Mouse (Mus musculus) stomach, embryonic 15.5 days (tissue): Measurements from ENCODE around the gene Ahcyl2. TPM values are rescaled to one million over a fixed set of nuclear protein-coding genes. Genes with fewer than 3 reads are reported as not detected.
A peak's percentile ranks its signal among the peaks of the same experiment; 100 is the strongest.
"Not testable (repeated sequence)": the region's sequence is repeated elsewhere in the genome, so short reads cannot be mapped to it uniquely, and the experiment has no call there.

Source experiments
- ATAC-seq: fragments of 200-750 bp; cut with Nextera tagmentation; 2 replicates; pipeline ENCODE4 v1.8.0; 2017; ENCODE audit warnings: low read depth, moderate number of reproducible peaks, moderate TSS enrichment; ENCODE audit not compliant: insufficient read depth, low FRiP score
- H3K27ac ChIP-seq: fragments of 300-500 bp; sonication (generic); 2 replicates; pipeline ENCODE4 v1.5.1; 2015; ENCODE audit warnings: mild to moderate bottlenecking, inconsistent platforms
- H3K27me3 ChIP-seq: fragments of 300-500 bp; sonication (generic); replicated peaks from 2 replicates; pipeline ENCODE4 v1.6.1; 2015; ENCODE audit warnings: inconsistent platforms
- H3K36me3 ChIP-seq: fragments of 300-500 bp; sonication (generic); 2 replicates; pipeline ENCODE4 v1.6.1; 2015; ENCODE audit warnings: inconsistent platforms
- H3K4me1 ChIP-seq: fragments of 300-500 bp; sonication (generic); 2 replicates; pipeline ENCODE4 v1.6.1; 2015; ENCODE audit warnings: inconsistent platforms
- H3K4me2 ChIP-seq: fragments of 300-500 bp; sonication (generic); 2 replicates; pipeline ENCODE4 v1.6.1; 2015; ENCODE audit warnings: mild to moderate bottlenecking, inconsistent platforms
- H3K4me3 ChIP-seq: fragments of 300-500 bp; sonication (generic); replicated peaks from 2 replicates; pipeline ENCODE4 v1.5.1; 2015; ENCODE audit warnings: inconsistent platforms
- H3K9ac ChIP-seq: fragments of 300-500 bp; sonication (generic); 2 replicates; pipeline ENCODE4 v1.6.1; 2015; ENCODE audit warnings: inconsistent platforms
- H3K9me3 ChIP-seq: fragments of 300-500 bp; sonication (generic); 2 replicates; pipeline ENCODE4 v1.6.1; 2016; ENCODE audit warnings: inconsistent platforms
- WGBS: fragments of 180-500 bp; shearing (Covaris S2); methylation state at CpG from one replicate; pipeline ENCODE4 v1.1.7; 2015; 5-methylcytosine and 5-hydroxymethylcytosine counted together
- polyA plus RNA-seq: library from polyadenylated mRNA; unstranded; fragments of >200 nt; fragmentation: Nextera tagmentation; extraction: Ambion mirVana; gene quantifications from 2 replicates; pipeline ENCODE4 v1.2.1, GENCODE M21; 2015

The Ahcyl2 gene
- polyA plus RNA-seq, 1 experiment from 2014 or later, result 30.2 TPM

GRCm38 (mm10) chr6:29753336-29753735, 14.5 kb upstream of the Ahcyl2 start:
- no peak overlapping the region for H3K27ac ChIP-seq
- ATAC-seq, result no peak
- H3K36me3 ChIP-seq, result peaks cover 24% of the 10 kb centered on the region; the same call in 1 of the 2 replicates
- no peak overlapping the region for H3K4me2 ChIP-seq
- no peak overlapping the region for H3K4me3 ChIP-seq
- no peak overlapping the region for H3K9ac ChIP-seq
- no peaks in the 10 kb centered on the region for H3K9me3 ChIP-seq
- 92% methylated on average over 11 of the region's 11 CpGs for WGBS
- no peaks in the 10 kb centered on the region for H3K4me1 ChIP-seq
- no peaks in the 10 kb centered on the region for H3K27me3 ChIP-seq

DNA sequence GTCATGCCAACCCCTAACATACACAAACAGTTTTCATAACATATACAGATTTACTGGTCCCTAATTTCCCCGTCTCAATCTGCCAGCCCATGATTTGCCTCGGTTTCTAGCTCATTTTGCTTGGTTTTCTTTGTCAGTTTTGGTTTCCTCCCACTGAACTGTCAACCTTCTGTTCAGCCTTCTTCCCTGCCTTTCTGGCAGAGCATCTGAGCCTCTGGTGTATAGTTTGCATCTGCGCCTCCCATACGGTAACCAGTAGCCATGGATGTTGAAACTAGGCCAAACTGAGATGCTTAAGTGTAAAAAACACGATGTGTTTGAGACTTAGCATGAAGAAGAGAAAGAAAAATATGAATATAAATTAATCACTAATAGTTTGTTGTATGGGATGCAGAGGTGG, 11.8 kb upstream of the Ahcyl2 start:
- Histone ChIP-seq H3K4me3 (no peak overlapping the region), H3K4me1 (no peaks in the 10 kb centered on the region), H3K27ac (no peak overlapping the region), H3K36me3 (peaks cover 37% of the 10 kb centered on the region), H3K4me2 (no peak overlapping the region), H3K9ac (no peak overlapping the region), H3K27me3 (no peaks in the 10 kb centered on the region), H3K9me3 (no peaks in the 10 kb centered on the region)
- ATAC-seq, result no peak
- WGBS, result 86% methylated on average over 5 of the region's 5 CpGs

GRCm38 (mm10) chr6:29756476-29756875, 11.3 kb upstream of the Ahcyl2 start:
- Histone ChIP-seq H3K27ac (no peak overlapping the region), H3K4me2 (no peak overlapping the region), H3K4me3 (no peak overlapping the region), H3K4me1 (no peaks in the 10 kb centered on the region), H3K27me3 (no peaks in the 10 kb centered on the region), H3K36me3 (peaks cover 37% of the 10 kb centered on the region), H3K9me3 (no peaks in the 10 kb centered on the region), H3K9ac (no peak overlapping the region)
- ATAC-seq, result no peak
- WGBS, result 89% methylated on average over 4 of the region's 4 CpGs

- no peak for ATAC-seq
- H3K36me3 ChIP-seq, result peaks cover 33% of the 10 kb centered on the region
- no peak overlapping the region for H3K27ac ChIP-seq
- H3K9ac ChIP-seq, result no peak overlapping the region
- WGBS, result 40% methylated on average over 4 of the region's 4 CpGs
- H3K27me3 ChIP-seq, result no peaks in the 10 kb centered on the region
- H3K4me1 ChIP-seq, result no peaks in the 10 kb centered on the region
- H3K4me3 ChIP-seq, result no peak overlapping the region
- no peak overlapping the region for H3K4me2 ChIP-seq
- no peaks in the 10 kb centered on the region for H3K9me3 ChIP-seq
Observed at GRCm38 (mm10) chr6:29758417-29758816, 9.4 kb upstream of the Ahcyl2 start.

DNA sequence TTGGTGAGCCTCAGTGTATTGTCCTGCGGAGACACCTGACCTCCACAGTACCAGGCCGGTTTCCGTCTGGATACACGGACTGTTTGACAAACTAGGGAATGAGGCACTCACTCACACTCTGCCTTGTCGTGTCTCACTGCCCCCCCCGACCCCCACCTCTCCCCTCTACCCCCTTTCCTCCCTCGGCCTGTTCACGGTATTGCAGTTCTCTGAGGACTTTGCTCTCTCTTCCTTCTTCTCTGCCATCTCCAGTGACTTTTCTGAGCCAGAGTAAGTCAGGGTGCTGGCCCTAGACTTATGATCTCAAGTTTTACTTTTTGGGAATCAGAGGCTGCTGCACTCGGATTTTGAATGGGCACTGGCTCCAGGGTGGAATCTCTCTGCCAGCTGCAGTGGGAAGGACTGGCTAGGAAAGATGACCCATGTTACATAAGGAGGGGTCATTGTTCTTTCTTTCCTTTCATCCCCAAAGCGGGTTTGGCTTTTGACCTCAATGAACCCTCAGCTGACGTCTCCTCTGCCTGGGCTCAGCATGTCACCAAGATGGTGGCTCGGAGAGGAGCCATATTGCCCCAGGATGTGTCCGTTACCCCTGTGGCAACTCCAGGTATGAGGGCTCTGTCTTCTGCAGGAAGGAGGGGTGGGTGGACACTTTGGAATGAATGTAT, 8.7 kb upstream of the Ahcyl2 start:
- ATAC-seq, result no peak
- no peak overlapping the region for H3K27ac ChIP-seq
- peaks cover 29% of the 10 kb centered on the region for H3K36me3 ChIP-seq
- no peak overlapping the region for H3K4me2 ChIP-seq
- H3K4me3 ChIP-seq, result no peak overlapping the region
- no peaks in the 10 kb centered on the region for H3K27me3 ChIP-seq
- 85% methylated on average over 13 of the region's 13 CpGs for WGBS
- no peaks in the 10 kb centered on the region for H3K4me1 ChIP-seq
- no peak overlapping the region for H3K9ac ChIP-seq
- no peaks in the 10 kb centered on the region for H3K9me3 ChIP-seq

DNA sequence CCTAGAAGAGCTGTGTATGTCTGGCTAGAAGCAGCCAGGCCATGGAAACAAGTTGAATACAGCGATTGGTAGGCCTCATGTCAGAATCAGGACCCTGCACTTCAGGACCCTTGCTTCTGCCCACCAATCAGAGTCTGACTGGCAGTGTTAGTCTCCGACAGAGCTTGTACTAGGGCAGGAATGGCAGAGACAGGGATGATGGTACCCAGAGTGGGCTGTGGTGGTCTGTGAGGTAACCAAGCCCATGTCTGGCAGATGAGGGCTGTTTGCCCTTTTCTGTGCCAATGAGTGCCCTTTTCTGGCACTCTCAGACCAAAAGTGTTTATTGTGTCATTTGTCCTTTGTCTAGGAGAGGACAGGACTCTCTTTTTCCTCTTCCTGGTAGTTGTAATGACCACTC, 7.4 kb upstream of the Ahcyl2 start:
- H3K4me1 ChIP-seq, H3K9me3 ChIP-seq, H3K4me3 ChIP-seq, H3K27me3 ChIP-seq, H3K4me2 ChIP-seq, ATAC-seq, H3K27ac ChIP-seq, H3K9ac ChIP-seq: not testable (repeated sequence)
- peaks cover 22% of the 10 kb centered on the region for H3K36me3 ChIP-seq
- 91% methylated on average over 2 of the region's 2 CpGs for WGBS

DNA sequence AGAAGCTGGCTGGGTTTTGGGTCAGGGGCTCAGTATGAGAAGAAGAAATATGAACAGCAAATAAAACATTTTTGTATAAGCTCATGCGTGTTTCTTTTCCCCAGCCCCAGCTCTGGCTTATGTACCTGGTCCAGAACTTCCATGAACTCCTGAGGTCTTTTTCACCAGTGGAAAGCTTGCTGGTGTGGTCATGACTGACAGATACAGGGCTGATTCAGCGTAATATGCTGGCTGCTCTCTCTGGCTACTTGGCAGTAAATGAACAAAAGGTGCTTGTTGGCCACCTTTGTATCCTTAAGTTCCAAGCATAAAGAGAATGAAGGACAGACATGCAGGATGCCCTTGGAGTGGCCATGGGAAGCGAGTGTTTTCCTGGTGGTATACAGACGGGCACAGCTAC, 6.5 kb upstream of the Ahcyl2 start:
- H3K27ac ChIP-seq, result no peak overlapping the region
- H3K36me3 ChIP-seq, result peaks cover 18% of the 10 kb centered on the region
- H3K27me3 ChIP-seq, result no peaks in the 10 kb centered on the region
- no peak overlapping the region for H3K4me2 ChIP-seq
- no peak overlapping the region for H3K9ac ChIP-seq
- ATAC-seq, result no peak
- H3K9me3 ChIP-seq, result no peaks in the 10 kb centered on the region
- WGBS, result 90% methylated on average over 4 of the region's 4 CpGs
- H3K4me3 ChIP-seq, result no peak overlapping the region
- no peaks in the 10 kb centered on the region for H3K4me1 ChIP-seq

- H3K9ac ChIP-seq, result no peak overlapping the region
- H3K4me3 ChIP-seq, result no peak overlapping the region
- H3K27ac ChIP-seq, result no peak overlapping the region
- WGBS, result 59% methylated on average over 4 of the region's 4 CpGs
- H3K4me1 ChIP-seq, result no peaks in the 10 kb centered on the region
- no peak for ATAC-seq
- no peak overlapping the region for H3K4me2 ChIP-seq
- H3K27me3 ChIP-seq, result no peaks in the 10 kb centered on the region
- H3K9me3 ChIP-seq, result no peaks in the 10 kb centered on the region
- peaks cover 18% of the 10 kb centered on the region for H3K36me3 ChIP-seq
Observed at GRCm38 (mm10) chr6:29762524-29762923, 5.3 kb upstream of the Ahcyl2 start.

- Histone ChIP-seq H3K9ac (no peak overlapping the region), H3K4me1 (no peaks in the 10 kb centered on the region), H3K4me2 (no peak overlapping the region), H3K36me3 (no peaks in the 10 kb centered on the region), H3K27ac (no peak overlapping the region), H3K27me3 (no peaks in the 10 kb centered on the region), H3K9me3 (no peaks in the 10 kb centered on the region), H3K4me3 (no peak overlapping the region)
- WGBS, result 68% methylated on average over 2 of the region's 2 CpGs
- ATAC-seq, result no peak
Observed at GRCm38 (mm10) chr6:29766874-29767273, 937 bp upstream of the Ahcyl2 start.

- H3K27me3 ChIP-seq, result no peaks in the 10 kb centered on the region
- ATAC-seq, result peak; percentile 16
- H3K9me3 ChIP-seq, result no peaks in the 10 kb centered on the region
- WGBS, result 0% methylated on average over 50 of the region's 50 CpGs
- peak overlapping the region; percentile 90 for H3K27ac ChIP-seq
- peak overlapping the region; percentile 93 for H3K4me3 ChIP-seq
- H3K4me1 ChIP-seq, result no peaks in the 10 kb centered on the region
- peak overlapping the region; percentile 74 for H3K4me2 ChIP-seq
- peak overlapping the region; percentile 84 for H3K9ac ChIP-seq
- no peaks in the 10 kb centered on the region for H3K36me3 ChIP-seq
Observed at GRCm38 (mm10) chr6:29768791-29769441, 1.1 kb downstream of the Ahcyl2 start.

GRCm38 (mm10) chr6:29770672-29771321, 3.0 kb downstream of the Ahcyl2 start:
- Histone ChIP-seq H3K4me2 (no peak overlapping the region), H3K4me3 (no peak overlapping the region), H3K9ac (no peak overlapping the region), H3K27ac (no peak overlapping the region), H3K4me1 (no peaks in the 10 kb centered on the region), H3K27me3 (no peaks in the 10 kb centered on the region), H3K9me3 (no peaks in the 10 kb centered on the region), H3K36me3 (no peaks in the 10 kb centered on the region)
- ATAC-seq, result no peak
- 65% methylated on average over 2 of the region's 2 CpGs for WGBS

DNA sequence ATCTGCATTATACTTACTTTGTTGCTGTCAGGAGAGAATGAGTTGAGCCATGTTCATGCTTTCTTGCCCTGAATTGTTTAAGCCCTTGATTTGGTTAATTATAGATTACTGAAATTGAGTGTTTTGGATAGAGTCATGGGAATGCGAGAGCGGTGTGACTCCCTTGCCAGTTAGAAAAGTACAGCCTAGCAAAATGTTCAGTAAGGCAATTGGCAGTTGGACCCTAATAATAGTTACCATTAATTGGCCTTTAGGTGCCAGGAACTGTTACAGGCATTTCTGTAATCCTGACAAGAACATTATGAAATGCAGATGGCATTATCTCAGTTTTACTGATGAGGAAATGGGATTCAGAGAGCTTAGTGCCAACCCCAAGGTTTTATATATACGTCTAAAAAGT, 4.4 kb downstream of the Ahcyl2 start:
- H3K27ac ChIP-seq, result no peak overlapping the region
- H3K4me2 ChIP-seq, result no peak overlapping the region
- WGBS, result 85% methylated on average over 3 of the region's 3 CpGs
- H3K27me3 ChIP-seq, result no peaks in the 10 kb centered on the region
- H3K4me3 ChIP-seq, result no peak overlapping the region
- no peaks in the 10 kb centered on the region for H3K36me3 ChIP-seq
- no peaks in the 10 kb centered on the region for H3K4me1 ChIP-seq
- no peaks in the 10 kb centered on the region for H3K9me3 ChIP-seq
- no peak overlapping the region for H3K9ac ChIP-seq
- no peak for ATAC-seq
